Mouse (Mus musculus): Measurements from ENCODE around the gene Sorl1. TPM values are rescaled to one million over a fixed set of nuclear protein-coding genes. Genes with fewer than 3 reads are reported as not detected.

Gene Sorl1
- polyA plus RNA-seq, 1 experiment from 2014 or later: 56.0 TPM

DNA sequence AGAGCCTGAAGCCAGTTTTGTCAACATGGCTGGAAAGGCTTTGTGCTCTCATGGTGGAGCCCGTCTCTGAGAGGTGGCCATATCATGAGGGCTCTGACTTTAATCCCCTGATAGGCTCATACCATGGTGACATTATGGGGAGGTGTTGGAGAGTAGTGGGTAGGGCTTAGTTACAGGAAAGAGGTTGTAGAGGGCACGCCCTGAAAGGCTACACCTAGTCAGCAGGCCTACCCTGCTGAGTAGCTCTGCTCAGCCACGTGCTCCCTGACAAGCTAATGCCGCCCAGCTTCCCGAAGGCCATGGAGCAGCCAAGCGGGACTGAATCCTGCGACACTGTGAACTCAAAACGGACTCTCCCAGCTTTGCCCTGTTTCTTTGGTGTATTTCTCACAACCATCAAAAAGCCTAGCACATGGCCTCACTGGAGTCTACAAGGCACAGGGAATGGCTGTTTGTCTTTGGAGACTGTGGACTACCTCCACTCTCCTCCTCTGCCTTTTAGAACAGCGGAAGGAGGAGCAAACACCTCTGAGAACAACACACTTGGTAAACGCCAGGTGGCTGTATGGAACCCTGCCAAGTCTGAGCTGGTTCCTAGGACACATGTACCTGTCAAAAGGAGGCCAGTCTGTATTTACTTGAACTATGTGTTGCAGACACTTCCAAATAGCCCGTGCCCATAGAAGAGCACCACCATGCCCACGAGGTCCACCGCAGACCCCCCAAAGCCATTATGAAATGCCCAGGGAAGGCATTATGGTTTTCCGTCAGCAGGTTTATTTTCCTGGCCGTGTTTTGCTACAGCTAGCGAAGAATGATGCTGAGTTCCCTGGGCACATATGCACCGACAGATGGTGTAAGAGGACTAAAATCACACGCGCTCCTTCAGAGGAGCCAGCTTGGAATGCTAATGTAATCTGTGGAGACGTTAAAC, 69.5 kb downstream of the Sorl1 start:
- in situ Hi-C loops (cut with MboI; ENCODE audit: low pct_unique_long_range_greater_than_20kb): no loop called here
- DNase-seq (ENCODE audit: low read depth, low spot score) (no peak), ATAC-seq (no peak)
- ChIA-PET POLR2A (no interaction called here), CTCF (no interaction called here)
- no peak for TF ChIP-seq CTCF (IDR thresholded peaks at IDR 0.05)
- no peaks in the 10 kb centered on the region for H3K27me3 ChIP-seq

DNA sequence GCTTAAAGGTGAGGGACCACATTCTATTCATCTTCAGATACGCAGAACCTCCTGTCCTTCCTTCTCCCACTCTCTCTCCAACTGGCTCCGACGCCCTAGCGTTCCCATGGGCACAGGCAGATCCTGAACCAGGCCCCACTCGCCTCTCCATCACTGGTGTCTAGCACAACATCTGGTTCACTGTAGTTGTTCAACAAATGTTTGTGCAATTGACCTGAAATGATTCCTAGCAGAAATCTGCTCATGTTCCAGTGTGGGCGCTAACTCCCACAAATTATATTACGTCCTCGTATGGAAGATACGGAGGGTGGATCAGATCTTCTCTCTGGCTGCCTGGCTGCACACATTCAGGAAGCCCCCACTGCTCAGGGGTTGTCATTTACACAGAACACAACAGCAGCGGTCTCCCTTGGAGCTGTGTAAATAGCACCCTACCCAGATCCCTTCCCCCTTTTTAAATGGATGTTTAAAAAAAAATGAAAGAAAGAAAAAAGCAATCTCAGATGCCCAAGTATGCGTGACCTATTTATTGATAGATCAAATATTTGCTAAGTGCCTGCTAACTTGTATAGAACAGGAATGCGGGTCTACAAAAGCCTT, 70.4 kb downstream of the Sorl1 start:
- DNase-seq (ENCODE audit: low read depth, low spot score) (no peak), ATAC-seq (no peak)
- ChIA-PET POLR2A (no interaction called here), CTCF (no interaction called here)
- in situ Hi-C loops (cut with MboI; ENCODE audit: low pct_unique_long_range_greater_than_20kb): no loop called here
- H3K27me3 ChIP-seq: no peaks in the 10 kb centered on the region
- no peak for TF ChIP-seq CTCF (IDR thresholded peaks at IDR 0.05)

GRCm38 (mm10) chr9:42052713-42053356, 71.3 kb downstream of the Sorl1 start:
- CTCF ChIA-PET: interaction anchor here (1.1 kb wide), 1 partner anchor 187 kb away, joined by 3 read pairs; no protein-coding TSS in a partner anchor
- in situ Hi-C loops (cut with MboI; ENCODE audit: low pct_unique_long_range_greater_than_20kb): no loop called here
- H3K27me3 ChIP-seq: no peaks in the 10 kb centered on the region
- ATAC-seq (no peak), DNase-seq (ENCODE audit: low read depth, low spot score) (no peak)
- POLR2A ChIA-PET: no interaction called here
- TF ChIP-seq CTCF (IDR thresholded peaks at IDR 0.05): no peak

GRCm38 (mm10) chr9:42048542-42048941, 75.6 kb downstream of the Sorl1 start:
- TF ChIP-seq CTCF (IDR thresholded peaks at IDR 0.05): no peak
- DNase-seq (ENCODE audit: low read depth, low spot score) (no peak), ATAC-seq (no peak)
- POLR2A ChIA-PET: no interaction called here
- in situ Hi-C loops (cut with MboI; ENCODE audit: low pct_unique_long_range_greater_than_20kb): no loop called here
- no peaks in the 10 kb centered on the region for H3K27me3 ChIP-seq
- CTCF ChIA-PET: interaction anchor here (0.6 to 1.4 kb wide), 3 partner anchors 9 to 191 kb away, joined by 3 to 5 read pairs (median 4); no protein-coding TSS in a partner anchor

DNA sequence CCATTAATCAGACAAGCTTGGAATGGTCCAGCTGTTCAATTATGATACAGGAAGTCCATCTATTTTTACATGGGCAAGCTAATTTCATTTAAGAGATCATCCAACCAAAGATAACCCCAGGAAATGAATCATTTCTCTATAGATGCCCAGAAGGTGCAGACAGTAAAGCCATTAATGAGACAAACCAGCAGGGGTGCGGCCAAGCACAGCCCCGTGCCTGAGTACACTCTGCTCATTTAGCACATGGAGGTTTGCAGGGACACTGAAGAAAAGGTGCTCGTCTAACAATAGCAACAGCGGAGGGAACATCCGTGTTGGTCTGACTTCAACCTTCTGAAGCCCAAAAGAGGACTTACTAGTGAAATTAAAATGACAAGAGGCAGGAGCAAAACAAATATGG, 76.3 kb downstream of the Sorl1 start:
- in situ Hi-C loops (cut with MboI; ENCODE audit: low pct_unique_long_range_greater_than_20kb): no loop called here
- H3K27me3 ChIP-seq: no peaks in the 10 kb centered on the region
- no peak for ATAC-seq
- CTCF ChIA-PET: interaction anchor here (1.1 kb wide), 1 partner anchor 13 kb away, joined by 3 read pairs; no protein-coding TSS in a partner anchor
- no peak for TF ChIP-seq CTCF (IDR thresholded peaks at IDR 0.05)
- no peak for DNase-seq (ENCODE audit: low read depth, low spot score)
- POLR2A ChIA-PET: no interaction called here

DNA sequence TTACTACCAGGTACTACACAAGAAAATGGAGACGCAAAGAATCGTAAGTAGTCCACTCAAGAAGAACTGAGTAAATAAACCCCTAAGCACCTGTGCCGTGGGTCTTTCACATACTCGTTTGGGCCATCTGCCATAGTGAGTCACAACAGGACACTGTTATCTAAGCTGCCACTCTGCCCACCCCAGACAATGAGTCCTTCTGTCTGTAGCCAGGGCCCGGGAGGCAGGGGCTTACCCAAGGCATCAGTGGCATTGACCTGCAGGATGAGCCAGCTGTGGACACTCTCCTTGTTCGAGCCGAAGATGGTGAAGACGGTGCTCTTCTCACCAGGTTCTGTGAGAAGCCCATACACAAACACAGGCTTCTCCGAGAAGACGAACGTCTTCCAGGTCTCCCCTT, 77.8 kb downstream of the Sorl1 start:
- DNase-seq (ENCODE audit: low read depth, low spot score) (no peak), ATAC-seq (no peak)
- no peaks in the 10 kb centered on the region for H3K27me3 ChIP-seq
- in situ Hi-C loops (cut with MboI; ENCODE audit: low pct_unique_long_range_greater_than_20kb): no loop called here
- no peak for TF ChIP-seq CTCF (IDR thresholded peaks at IDR 0.05)
- CTCF ChIA-PET: no interaction called here
- POLR2A ChIA-PET: no interaction called here

GRCm38 (mm10) chr9:42044651-42045050, 79.4 kb downstream of the Sorl1 start:
- no peak for TF ChIP-seq CTCF (IDR thresholded peaks at IDR 0.05)
- CTCF ChIA-PET: no interaction called here
- in situ Hi-C loops (cut with MboI; ENCODE audit: low pct_unique_long_range_greater_than_20kb): no loop called here
- DNase-seq (ENCODE audit: low read depth, low spot score) (no peak), ATAC-seq (no peak)
- POLR2A ChIA-PET: no interaction called here
- no peaks in the 10 kb centered on the region for H3K27me3 ChIP-seq

DNA sequence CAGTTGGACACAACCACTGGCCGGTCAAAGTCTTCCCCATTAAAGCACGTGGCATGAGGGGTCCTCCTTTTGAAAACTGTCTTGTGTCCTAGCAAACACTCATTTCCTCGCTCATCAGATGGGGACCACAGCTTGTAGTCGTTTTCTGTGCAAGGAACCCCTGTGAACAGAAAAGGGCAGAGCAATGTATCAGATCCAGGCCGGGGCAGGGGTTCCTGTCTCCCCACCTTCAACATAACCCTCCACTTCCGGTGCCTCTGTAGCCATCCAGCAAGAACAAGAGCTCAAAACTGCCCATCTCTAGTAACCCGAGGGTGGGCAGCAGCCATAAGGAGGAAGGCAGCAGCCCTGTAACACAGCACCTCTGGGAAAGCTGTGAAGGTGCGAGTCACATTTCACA, 80.2 kb downstream of the Sorl1 start:
- no peak for DNase-seq (ENCODE audit: low read depth, low spot score)
- CTCF ChIA-PET: no interaction called here
- in situ Hi-C loops (cut with MboI; ENCODE audit: low pct_unique_long_range_greater_than_20kb): no loop called here
- H3K27me3 ChIP-seq: no peaks in the 10 kb centered on the region
- no peak for TF ChIP-seq CTCF (IDR thresholded peaks at IDR 0.05)
- POLR2A ChIA-PET: no interaction called here
- ATAC-seq: no peak

GRCm38 (mm10) chr9:42039000-42039992, 84.8 kb downstream of the Sorl1 start:
- no peak for DNase-seq (ENCODE audit: low read depth, low spot score)
- in situ Hi-C loops (cut with MboI; ENCODE audit: low pct_unique_long_range_greater_than_20kb): no loop called here
- ChIA-PET POLR2A (no interaction called here), CTCF (interaction anchor here (1.3 kb wide), 1 partner anchor 10 kb away, joined by 5 read pairs; no protein-coding TSS in a partner anchor)
- TF ChIP-seq CTCF (IDR thresholded peaks at IDR 0.05): no peak
- H3K27me3 ChIP-seq: no peaks in the 10 kb centered on the region
- no peak for ATAC-seq

GRCm38 (mm10) chr9:42036885-42037284, 87.2 kb downstream of the Sorl1 start:
- in situ Hi-C loops (cut with MboI; ENCODE audit: low pct_unique_long_range_greater_than_20kb): no loop called here
- ChIA-PET CTCF (no interaction called here), POLR2A (no interaction called here)
- DNase-seq (ENCODE audit: low read depth, low spot score) (no peak), ATAC-seq (no peak)
- no peaks in the 10 kb centered on the region for H3K27me3 ChIP-seq
- no peak for TF ChIP-seq CTCF (IDR thresholded peaks at IDR 0.05)

Measured in Patski (cell line).